Mouse (Mus musculus): ENCODE data around the gene Ly6g6d. TPM values are rescaled to one million over a fixed set of nuclear protein-coding genes. Genes with fewer than 3 reads are reported as not detected.

Ly6g6d gene
- polyA plus RNA-seq, 1 experiment from 2014 or later = 0.78 TPM

DNA sequence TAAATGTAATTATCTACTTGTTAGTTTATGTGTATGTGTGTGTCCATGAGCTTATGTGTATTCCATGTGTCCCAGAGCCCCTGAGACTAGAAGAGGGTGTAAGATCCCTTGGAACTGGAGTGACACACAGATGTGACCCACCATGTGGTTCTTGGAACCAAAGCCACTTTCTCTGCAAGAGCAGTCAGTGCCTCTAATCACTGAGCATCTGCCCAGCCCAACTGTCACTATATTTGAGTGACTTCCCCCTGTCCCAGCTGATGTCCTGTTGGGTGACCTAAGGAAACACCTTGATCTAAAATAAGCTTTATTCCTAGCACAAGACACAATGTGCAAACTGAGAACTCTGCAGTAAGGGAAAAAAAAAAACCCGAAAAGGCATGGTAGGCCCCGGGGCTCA, 49.5 kb downstream of the Ly6g6d start:
- no peaks in the 10 kb centered on the region for H3K36me3 ChIP-seq (ENCODE audit: control insufficient read depth, insufficient read depth, low read length)
- H3K9me3 ChIP-seq (ENCODE audit: control insufficient read depth, low read length) = no peaks in the 10 kb centered on the region
- no peak for DNase-seq
- no peak for ATAC-seq (ENCODE audit: low FRiP score, low TSS enrichment)
- H3K27me3 ChIP-seq (ENCODE audit: control insufficient read depth, insufficient read depth, low read length) = no peaks in the 10 kb centered on the region
- 91% methylated on average over 2 of the region's 2 CpGs for WGBS
- H3K9ac ChIP-seq (replicated peaks; ENCODE audit: low read length) = no peak overlapping the region
- no peak overlapping the region for H3K4me3 ChIP-seq (replicated peaks; ENCODE audit: low read depth, low read length)
- H3K27ac ChIP-seq (replicated peaks; ENCODE audit: low read depth, low read length) = 0 out of 2 replicates have a peak overlapping the region, but pooled peaks have one; percentile 20
- peaks cover 8% of the 10 kb centered on the region; the same call in 1 of the 2 replicates for H3K4me1 ChIP-seq (ENCODE audit: control insufficient read depth, insufficient read depth, low read length)
- H3K4me2 ChIP-seq (ENCODE audit: low read length) = no peak overlapping the region

DNA sequence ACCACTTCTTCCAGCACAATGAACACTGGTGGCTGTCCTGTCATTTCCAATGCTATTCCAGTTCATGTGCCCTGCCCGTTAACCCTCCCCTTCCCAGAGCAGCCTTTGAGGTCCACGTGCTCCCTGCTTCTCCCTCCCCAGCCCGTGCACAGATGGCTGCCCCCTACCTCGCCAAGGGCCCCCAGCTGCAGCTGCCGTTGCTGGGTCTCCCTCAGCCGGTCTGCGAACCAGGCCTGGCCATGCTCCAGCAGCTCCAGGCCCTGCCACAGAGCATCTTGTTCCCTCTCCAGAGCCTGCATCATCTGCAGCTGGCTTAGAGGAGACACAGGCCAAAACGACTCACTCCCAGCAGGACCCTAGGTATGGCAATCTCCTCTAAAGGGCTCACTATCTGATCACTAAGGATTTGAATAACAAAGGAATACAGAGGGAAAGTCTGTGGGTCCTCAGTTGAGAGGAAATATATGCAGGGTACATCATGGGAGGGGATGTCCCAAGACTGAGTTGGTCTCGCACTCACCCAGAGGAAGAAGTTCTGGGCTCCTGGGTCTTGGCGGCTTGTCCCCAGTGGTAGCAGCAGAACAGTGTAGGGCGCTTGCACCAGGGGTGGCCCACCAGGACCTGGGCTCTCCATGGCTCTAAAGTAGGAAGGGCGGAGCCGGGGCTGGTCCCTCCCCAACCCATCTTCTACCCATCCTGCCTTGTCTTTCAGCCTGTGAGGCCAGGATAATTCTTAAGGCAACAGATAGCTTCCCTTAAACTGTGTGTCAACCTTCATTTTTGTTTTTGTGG, 50.4 kb downstream of the Ly6g6d start, which contains the start of gene Sapcd1:
Gene Sapcd1 (minus strand): TSS at position 740 of the 792 bp plus-strand sequence.
- H3K27ac ChIP-seq (replicated peaks; ENCODE audit: low read depth, low read length) = peak within 1 kb of the TSS; percentile 63
- H3K4me3 ChIP-seq (replicated peaks; ENCODE audit: low read depth, low read length) = no peak within 1 kb of the TSS
- H3K9me3 ChIP-seq (ENCODE audit: control insufficient read depth, low read length) = no peaks in the 10 kb centered on the region
- DNase-seq = peak; percentile 61
- no peak within 1 kb of the TSS for H3K9ac ChIP-seq (replicated peaks; ENCODE audit: low read length)
- peak; percentile 65 for ATAC-seq (ENCODE audit: low FRiP score, low TSS enrichment)
- 24% methylated on average over 13 of the region's 13 CpGs for WGBS
- no peak within 1 kb of the TSS for H3K4me2 ChIP-seq (ENCODE audit: low read length)
- no peaks in the 10 kb centered on the region for H3K27me3 ChIP-seq (ENCODE audit: control insufficient read depth, insufficient read depth, low read length)
- peaks cover 8% of the 10 kb centered on the region; the same call in 1 of the 2 replicates for H3K4me1 ChIP-seq (ENCODE audit: control insufficient read depth, insufficient read depth, low read length)
- H3K36me3 ChIP-seq (ENCODE audit: control insufficient read depth, insufficient read depth, low read length) = no peaks in the 10 kb centered on the region

DNA sequence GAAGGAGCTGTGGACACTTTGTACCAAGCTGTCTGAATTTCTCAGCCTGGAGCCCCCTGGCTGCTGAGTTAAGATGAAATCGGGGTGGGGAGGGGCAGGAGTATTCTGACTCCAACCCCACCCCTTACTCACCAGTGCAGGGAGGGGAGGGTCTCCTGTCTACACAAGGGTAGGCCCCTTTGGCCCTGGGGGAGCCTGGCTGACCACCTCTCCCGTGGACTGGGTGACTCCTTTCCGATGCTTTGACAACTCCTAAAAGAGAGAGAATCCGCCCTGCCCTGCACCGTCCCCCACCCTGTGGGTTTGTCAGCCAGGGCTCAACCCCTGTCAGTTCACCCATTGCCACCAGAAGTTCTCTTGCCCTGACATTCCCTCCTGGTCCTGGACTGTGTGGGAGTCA, 51.7 kb downstream of the Ly6g6d start:
- Histone ChIP-seq H3K9me3 (ENCODE audit: control insufficient read depth, low read length) (no peaks in the 10 kb centered on the region), H3K36me3 (ENCODE audit: control insufficient read depth, insufficient read depth, low read length) (no peaks in the 10 kb centered on the region), H3K4me3 (replicated peaks; ENCODE audit: low read depth, low read length) (no peak overlapping the region), H3K27ac (replicated peaks; ENCODE audit: low read depth, low read length) (no peak overlapping the region), H3K4me1 (ENCODE audit: control insufficient read depth, insufficient read depth, low read length) (peaks cover 11% of the 10 kb centered on the region), H3K4me2 (ENCODE audit: low read length) (no peak overlapping the region), H3K27me3 (ENCODE audit: control insufficient read depth, insufficient read depth, low read length) (no peaks in the 10 kb centered on the region), H3K9ac (replicated peaks; ENCODE audit: low read length) (no peak overlapping the region)
- ATAC-seq (ENCODE audit: low FRiP score, low TSS enrichment) (no peak), DNase-seq (no peak)
- 87% methylated on average over 5 of the region's 5 CpGs for WGBS

DNA sequence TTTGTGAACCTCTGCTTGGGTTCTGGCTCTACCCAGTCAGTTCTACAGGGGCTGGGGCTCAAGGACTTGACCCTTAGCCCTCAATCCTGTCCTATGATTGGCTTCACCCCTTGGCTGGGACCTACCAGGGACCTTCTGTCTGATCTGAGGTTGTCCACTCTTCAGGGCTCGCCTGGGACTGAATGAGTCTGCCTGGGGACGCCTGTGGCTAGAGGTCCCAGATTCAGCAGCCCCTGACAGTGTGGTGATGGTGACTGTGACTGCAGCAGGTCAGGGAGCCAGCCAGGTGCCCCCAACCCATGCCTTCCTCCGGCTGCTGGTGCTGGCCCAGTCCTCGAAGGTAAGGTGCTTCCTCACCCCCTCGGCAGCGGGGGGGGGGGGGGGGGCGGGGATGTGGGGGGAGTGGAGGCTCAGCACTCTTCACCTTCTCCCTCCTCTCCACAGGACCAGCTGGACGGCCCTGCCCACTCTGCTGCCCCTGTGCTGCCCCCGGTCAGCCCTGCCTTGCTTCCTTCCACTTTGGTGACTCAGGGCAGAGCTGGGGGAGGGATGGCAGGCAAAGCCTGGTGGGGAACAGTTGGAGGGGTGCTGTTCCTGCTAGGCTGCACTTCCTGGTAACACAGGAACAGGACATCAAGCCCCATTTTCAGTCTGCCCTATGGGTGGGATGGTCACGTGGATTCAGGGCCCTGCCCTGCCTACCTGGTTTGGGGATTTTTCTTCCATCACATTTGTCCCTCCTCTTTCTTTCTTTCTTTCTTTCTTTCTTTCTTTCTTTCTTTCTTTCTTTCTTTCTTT, 53.0 kb downstream of the Ly6g6d start:
- Histone ChIP-seq H3K4me2 (ENCODE audit: low read length) (no peak overlapping the region), H3K36me3 (ENCODE audit: control insufficient read depth, insufficient read depth, low read length) (no peaks in the 10 kb centered on the region), H3K27ac (replicated peaks; ENCODE audit: low read depth, low read length) (no peak overlapping the region), H3K9ac (replicated peaks; ENCODE audit: low read length) (no peak overlapping the region), H3K27me3 (ENCODE audit: control insufficient read depth, insufficient read depth, low read length) (no peaks in the 10 kb centered on the region), H3K4me1 (ENCODE audit: control insufficient read depth, insufficient read depth, low read length) (peaks cover 8% of the 10 kb centered on the region), H3K4me3 (replicated peaks; ENCODE audit: low read depth, low read length) (no peak overlapping the region), H3K9me3 (ENCODE audit: control insufficient read depth, low read length) (no peaks in the 10 kb centered on the region)
- ATAC-seq (ENCODE audit: low FRiP score, low TSS enrichment) (no peak), DNase-seq (no peak)
- WGBS = 64% methylated on average over 7 of the region's 10 CpGs

DNA sequence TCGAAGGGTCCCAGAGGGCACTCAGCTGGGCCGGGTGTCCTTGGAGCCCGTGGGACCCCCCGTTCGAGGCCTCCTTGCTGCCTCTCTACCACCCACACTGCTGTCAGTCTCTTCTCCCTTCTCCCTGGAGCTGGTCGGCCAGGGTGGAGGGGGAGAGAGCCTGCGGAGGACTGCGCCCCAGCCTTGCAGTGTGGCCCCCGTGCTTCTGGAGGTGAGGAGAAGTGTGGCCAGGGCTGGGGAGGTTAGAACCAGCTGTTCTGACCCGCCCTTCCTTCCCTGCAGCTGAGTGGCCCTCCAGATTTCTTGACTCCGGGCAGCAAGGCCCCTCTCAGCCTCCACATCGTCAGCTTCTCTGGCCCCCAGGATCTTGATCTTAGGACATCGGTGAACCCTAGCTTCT, 53.6 kb downstream of the Ly6g6d start:
- H3K27me3 ChIP-seq (ENCODE audit: control insufficient read depth, insufficient read depth, low read length) = no peaks in the 10 kb centered on the region
- WGBS = 83% methylated on average over 13 of the region's 13 CpGs
- DNase-seq = no peak

DNA sequence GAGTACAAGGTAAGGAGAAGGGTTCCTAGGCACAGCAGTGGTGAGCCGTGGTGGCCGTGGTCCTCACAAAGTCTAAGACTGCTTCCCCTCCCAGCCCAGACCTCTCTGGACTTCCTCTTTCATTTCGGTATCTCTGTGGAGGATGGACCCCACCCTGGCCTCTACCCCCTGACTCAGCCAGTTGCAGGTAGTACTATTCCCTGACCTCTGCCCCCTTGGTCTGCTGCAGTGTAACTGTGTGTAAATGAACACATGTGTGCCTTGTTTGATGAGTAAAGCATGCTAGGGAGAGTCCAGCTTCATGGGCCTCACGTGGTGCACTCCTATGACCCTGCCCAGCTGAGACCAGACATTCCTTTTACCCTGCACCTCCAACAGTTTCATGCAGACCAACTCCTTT, 54.1 kb downstream of the Ly6g6d start:
- Histone ChIP-seq H3K4me2 (ENCODE audit: low read length) (no peak overlapping the region), H3K9ac (replicated peaks; ENCODE audit: low read length) (no peak overlapping the region), H3K4me3 (replicated peaks; ENCODE audit: low read depth, low read length) (no peak overlapping the region), H3K4me1 (ENCODE audit: control insufficient read depth, insufficient read depth, low read length) (peaks cover 3% of the 10 kb centered on the region; the same call in 1 of the 2 replicates), H3K36me3 (ENCODE audit: control insufficient read depth, insufficient read depth, low read length) (no peaks in the 10 kb centered on the region), H3K27me3 (ENCODE audit: control insufficient read depth, insufficient read depth, low read length) (no peaks in the 10 kb centered on the region), H3K27ac (replicated peaks; ENCODE audit: low read depth, low read length) (no peak overlapping the region), H3K9me3 (ENCODE audit: control insufficient read depth, low read length) (no peaks in the 10 kb centered on the region)
- DNase-seq = no peak
- WGBS = 86% methylated on average over 4 of the region's 4 CpGs
- ATAC-seq (ENCODE audit: low FRiP score, low TSS enrichment) = no peak

More for the DNA sequence above, 53.6 kb downstream of the Ly6g6d start:
- Histone ChIP-seq H3K4me3 (replicated peaks; ENCODE audit: low read depth, low read length) (no peak overlapping the region), H3K4me2 (ENCODE audit: low read length) (no peak overlapping the region), H3K9ac (replicated peaks; ENCODE audit: low read length) (no peak overlapping the region), H3K36me3 (ENCODE audit: control insufficient read depth, insufficient read depth, low read length) (no peaks in the 10 kb centered on the region), H3K4me1 (ENCODE audit: control insufficient read depth, insufficient read depth, low read length) (peaks cover 3% of the 10 kb centered on the region; the same call in 1 of the 2 replicates), H3K27ac (replicated peaks; ENCODE audit: low read depth, low read length) (no peak overlapping the region), H3K9me3 (ENCODE audit: control insufficient read depth, low read length) (no peaks in the 10 kb centered on the region)
- ATAC-seq (ENCODE audit: low FRiP score, low TSS enrichment) = no peak

DNA sequence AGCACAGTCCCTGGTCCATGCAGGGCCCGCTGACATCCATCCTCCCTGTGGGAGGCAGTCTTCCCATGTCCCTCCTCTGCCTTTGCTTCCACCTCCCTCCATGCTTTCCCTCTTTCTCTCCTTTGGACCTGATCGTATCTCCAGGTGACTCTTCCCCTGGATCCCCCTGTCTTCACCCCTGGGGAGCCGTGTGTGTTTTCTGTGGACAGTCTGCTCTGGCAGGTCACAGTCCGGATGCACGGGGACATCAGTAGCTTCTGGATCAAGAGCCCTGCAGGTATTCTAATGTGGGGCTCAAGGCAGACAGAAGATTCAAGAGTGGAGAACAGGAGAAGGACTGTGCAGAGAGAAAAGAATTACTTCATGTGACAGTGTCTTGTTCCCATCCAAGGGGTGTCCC, 54.6 kb downstream of the Ly6g6d start:
- Histone ChIP-seq H3K36me3 (ENCODE audit: control insufficient read depth, insufficient read depth, low read length) (no peaks in the 10 kb centered on the region), H3K4me1 (ENCODE audit: control insufficient read depth, insufficient read depth, low read length) (peaks cover 3% of the 10 kb centered on the region; the same call in 1 of the 2 replicates), H3K4me2 (ENCODE audit: low read length) (no peak overlapping the region), H3K27me3 (ENCODE audit: control insufficient read depth, insufficient read depth, low read length) (no peaks in the 10 kb centered on the region), H3K27ac (replicated peaks; ENCODE audit: low read depth, low read length) (no peak overlapping the region), H3K9me3 (ENCODE audit: control insufficient read depth, low read length) (no peaks in the 10 kb centered on the region), H3K4me3 (replicated peaks; ENCODE audit: low read depth, low read length) (no peak overlapping the region), H3K9ac (replicated peaks; ENCODE audit: low read length) (no peak overlapping the region)
- WGBS = 87% methylated on average over 5 of the region's 5 CpGs
- DNase-seq = no peak
- no peak for ATAC-seq (ENCODE audit: low FRiP score, low TSS enrichment)

DNA sequence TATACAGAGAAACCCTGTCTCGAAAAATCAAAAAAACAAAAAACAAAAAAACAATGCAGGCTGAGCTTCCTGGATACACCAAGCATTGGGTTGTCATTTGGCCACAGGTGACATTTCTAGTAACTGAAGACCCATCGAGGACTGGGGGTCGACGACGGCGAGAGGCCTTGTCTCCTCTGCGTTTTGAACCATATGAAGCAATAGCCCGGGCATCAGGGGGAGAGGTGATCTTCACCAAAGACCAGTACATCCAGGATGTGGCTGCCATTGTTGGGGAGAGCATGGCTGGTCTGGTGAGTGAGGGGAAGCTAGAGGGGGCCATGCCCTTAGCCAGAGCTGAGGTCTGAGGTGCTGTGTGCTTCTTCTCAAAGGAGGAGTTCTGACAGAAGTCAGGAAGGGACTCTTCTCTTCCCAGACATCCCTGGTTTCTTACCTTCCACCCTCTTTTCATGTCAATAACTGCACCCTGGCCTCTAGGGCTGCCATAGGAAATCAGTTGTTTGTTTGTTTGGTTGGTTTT, 55.3 kb downstream of the Ly6g6d start:
- no peak overlapping the region for H3K4me2 ChIP-seq (ENCODE audit: low read length)
- H3K9me3 ChIP-seq (ENCODE audit: control insufficient read depth, low read length) = no peaks in the 10 kb centered on the region
- H3K27me3 ChIP-seq (ENCODE audit: control insufficient read depth, insufficient read depth, low read length) = no peaks in the 10 kb centered on the region
- no peak for DNase-seq
- ATAC-seq (ENCODE audit: low FRiP score, low TSS enrichment) = no peak
- H3K4me1 ChIP-seq (ENCODE audit: control insufficient read depth, insufficient read depth, low read length) = peaks cover 3% of the 10 kb centered on the region; the same call in 1 of the 2 replicates
- H3K4me3 ChIP-seq (replicated peaks; ENCODE audit: low read depth, low read length) = no peak overlapping the region
- H3K27ac ChIP-seq (replicated peaks; ENCODE audit: low read depth, low read length) = no peak overlapping the region
- no peaks in the 10 kb centered on the region for H3K36me3 ChIP-seq (ENCODE audit: control insufficient read depth, insufficient read depth, low read length)
- 94% methylated on average over 8 of the region's 8 CpGs for WGBS
- H3K9ac ChIP-seq (replicated peaks; ENCODE audit: low read length) = no peak overlapping the region
